In the genomic region with DNA sequence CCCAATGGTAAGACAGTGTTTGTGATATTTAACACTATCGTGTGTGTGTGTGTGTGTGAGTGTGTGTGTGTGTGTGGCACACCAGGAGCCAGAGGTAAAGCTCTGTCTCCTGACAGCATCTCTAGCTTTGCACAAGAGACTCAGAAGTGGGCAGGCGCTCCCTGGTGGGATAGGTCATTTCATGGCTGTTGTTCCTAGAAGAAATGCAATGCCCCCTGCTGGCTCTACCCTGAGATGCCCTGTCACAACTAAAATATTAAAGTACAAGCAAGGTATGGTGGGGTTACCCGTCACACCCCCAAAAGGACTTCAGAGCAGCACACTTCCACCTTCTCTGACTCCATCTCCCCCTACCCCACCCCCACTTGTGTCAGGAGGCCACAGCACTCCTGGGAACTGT, we compare ENCODE assay signal across 9 mouse cellular contexts.
A peak's percentile ranks its signal among the peaks of the same experiment; 100 is the strongest.
DNase-seq lines count a peak whose midpoint lies in the region; ATAC-seq and TF ChIP-seq lines count a peak whose summit lies in the region.
"Had no signal": no experiment of that assay in that cellular context is flagged by ENCODE, and none has a peak within 500 bp of the region (broad histone marks: within the 10 kb centered on the region; RNA-seq: fewer than 3 reads in every experiment).

No protein-coding gene starts in this region.

- no peaks in the 10 kb centered on the region for H3K36me3 ChIP-seq in kidney, embryonic 16.5 days (ENCODE audit: insufficient read depth, low read length)
- peaks cover 0 to 10% of the 10 kb centered on the region in 2 experiments; a peak in 2 of 4 replicates for H3K36me3 ChIP-seq in MEL (ENCODE audit: control insufficient read depth in 1 of 2, insufficient read depth in 2 of 2, low read length in 2 of 2)
- H3K36me3 ChIP-seq: embryonic facial prominence, embryonic 12.5 days had no signal

- no peak overlapping the region for H3K4me2 ChIP-seq in kidney, embryonic 16.5 days (replicated peaks; ENCODE audit: low read depth, low read length)
- H3K4me2 ChIP-seq: embryonic facial prominence, embryonic 12.5 days had no signal

- peak; percentile 11 for DNase-seq in kidney, postnatal 10 days
- peak; percentile 34 for DNase-seq in MEL (ENCODE audit: low read depth, low spot score)
- peak; percentile 43 for DNase-seq in lung, postnatal 14 days
- peak; percentile 55 for DNase-seq in thymus, postnatal 0 days (ENCODE audit: low spot score)
- DNase-seq in frontal cortex, postnatal 14 days (ENCODE audit: low spot score in 2 of 2), result no peak
- DNase-seq in left cerebral cortex, adult 2 months (ENCODE audit: extremely low spot score in 1 of 2, low spot score in 2 of 2), result no peak
- DNase-seq: layer of hippocampus, adult 9-11 months had no signal

- TF ChIP-seq EP300 in MEL (IDR thresholded peaks at IDR 0.05; ENCODE audit: low read depth in 1 of 2, low read length in 2 of 2), result no peak

- peaks cover 5% of the 10 kb centered on the region for H3K9me3 ChIP-seq in kidney, embryonic 16.5 days (ENCODE audit: low read length)
- no peaks in the 10 kb centered on the region for H3K9me3 ChIP-seq in MEL (replicated peaks; ENCODE audit: insufficient read depth, low read length)
- H3K9me3 ChIP-seq: embryonic facial prominence, embryonic 12.5 days had no signal

- TF ChIP-seq POLR2A in MEL (IDR thresholded peaks at IDR 0.05; ENCODE audit: control insufficient read depth in 1 of 2, insufficient read depth in 1 of 2, low read depth in 1 of 2, low read length in 2 of 2, poor library complexity in 1 of 2), result no peak

- TF ChIP-seq RAD21 in MEL (IDR thresholded peaks at IDR 0.05; ENCODE audit: low read depth, low read length), result peak; percentile 44

- no peaks in the 10 kb centered on the region for H3K4me1 ChIP-seq in kidney, embryonic 16.5 days (ENCODE audit: insufficient read depth, low read length)
- H3K4me1 ChIP-seq in MEL (ENCODE audit: control insufficient read depth in 1 of 2, insufficient read depth in 2 of 2, low read length in 2 of 2), result peaks cover 0 to 13% of the 10 kb centered on the region in 2 experiments; a peak in 2 of 4 replicates
- H3K4me1 ChIP-seq: embryonic facial prominence, embryonic 12.5 days had no signal

- H3K27me3 ChIP-seq in kidney, embryonic 16.5 days (ENCODE audit: insufficient read depth, low read length), result no peaks in the 10 kb centered on the region
- H3K27me3 ChIP-seq in MEL (ENCODE audit: control insufficient read depth in 1 of 2, insufficient read depth in 2 of 2, low read length in 2 of 2), result peaks cover 0 to 1% of the 10 kb centered on the region in 2 experiments; a peak in 1 of 4 replicates
- H3K27me3 ChIP-seq: embryonic facial prominence, embryonic 12.5 days had no signal

- intact Hi-C loops in left cerebral cortex, adult 2 months (cut with DNase I), result no loop called here

- no peak for ATAC-seq in kidney, embryonic 16.5 days (ENCODE audit: low FRiP score, low TSS enrichment)

- peak; percentile 14 to 63 (median 37); a peak in 5 of 6 replicates for TF ChIP-seq CTCF in MEL (IDR thresholded peaks at IDR 0.05 in 2 of 3, conservative IDR thresholded peaks at IDR 0.05 in 1 of 3; ENCODE audit: control insufficient read depth in 1 of 3, insufficient read depth in 1 of 3, low read depth in 2 of 3, low read length in 3 of 3, poor library complexity in 1 of 3, severe bottlenecking in 1 of 3)
- TF ChIP-seq CTCF in left cerebral cortex, adult 2 months (IDR thresholded peaks at IDR 0.05), result no peak; the same call in 1 of the 2 replicates

- no peak overlapping the region for H3K27ac ChIP-seq in kidney, embryonic 16.5 days (ENCODE audit: low read length)
- no peak overlapping the region for H3K27ac ChIP-seq in MEL (ENCODE audit: control insufficient read depth, low read depth, low read length)
- H3K27ac ChIP-seq in left cerebral cortex, adult 2 months, result no peak overlapping the region
- H3K27ac ChIP-seq: embryonic facial prominence, embryonic 12.5 days had no signal

- WGBS in kidney, embryonic 16.5 days, result 90% methylated on average over 3 of the region's 3 CpGs

- H3K79me2 ChIP-seq in MEL (ENCODE audit: control insufficient read depth, insufficient read depth, low read length, poor library complexity), result no peaks in the 10 kb centered on the region

- H3K9ac ChIP-seq in kidney, embryonic 16.5 days (replicated peaks; ENCODE audit: low read length), result no peak overlapping the region
- H3K9ac ChIP-seq in MEL (ENCODE audit: control insufficient read depth, low read depth, low read length, poor library complexity, severe bottlenecking), result no peak overlapping the region
- H3K9ac ChIP-seq: embryonic facial prominence, embryonic 12.5 days had no signal

- no peak overlapping the region for H3K4me3 ChIP-seq in kidney, embryonic 16.5 days (ENCODE audit: low read length)
- H3K4me3 ChIP-seq in MEL (ENCODE audit: control insufficient read depth in 1 of 2, insufficient read depth in 1 of 2, low read depth in 2 of 2, low read length in 2 of 2), result no peak overlapping the region
- H3K4me3 ChIP-seq in left cerebral cortex, adult 2 months, result no peak overlapping the region
- H3K4me3 ChIP-seq: embryonic facial prominence, embryonic 12.5 days had no signal

TF ChIP-seq in MEL, 35 proteins besides CTCF, POLR2A, EP300 and RAD21:
- TF ChIP-seq TCF12 (IDR thresholded peaks at IDR 0.05; ENCODE audit: low read depth, low read length), result no peak
- no peak for TF ChIP-seq ZMIZ1 (IDR thresholded peaks at IDR 0.05; ENCODE audit: low read depth, low read length)
- peak; percentile 64 for TF ChIP-seq SMC3 (IDR thresholded peaks at IDR 0.05; ENCODE audit: low read depth, low read length)
- TF ChIP-seq ZC3H11A (IDR thresholded peaks at IDR 0.05; ENCODE audit: low read depth, low read length), result peak; percentile 61

Comparison
In these comparisons a context has a peak if more than half of its experiments do, and no peak if none do; other contexts are left out.
1. DNase-seq: peak in kidney, postnatal 10 days (single experiment), MEL (single experiment), lung, postnatal 14 days (single experiment) and thymus, postnatal 0 days (single experiment); none in frontal cortex, postnatal 14 days (0 of 2) and left cerebral cortex, adult 2 months (0 of 2).